Mouse (Mus musculus): Measurements from ENCODE around the gene Nyap1.
A peak's percentile ranks its signal among the peaks of the same experiment; 100 is the strongest.

The Nyap1 gene

GRCm38 (mm10) chr5:137741023-137741931 is at the start of gene Nyap1:
TSS of gene Nyap1 (minus strand) at chr5:137741607.
- DNase-seq (ENCODE audit: low read depth, low spot score): peak; percentile 61

GRCm38 (mm10) chr5:137788946-137789531 is 47.6 kb upstream of the Nyap1 start:
- no peak for DNase-seq (ENCODE audit: low read depth, low spot score)

DNA sequence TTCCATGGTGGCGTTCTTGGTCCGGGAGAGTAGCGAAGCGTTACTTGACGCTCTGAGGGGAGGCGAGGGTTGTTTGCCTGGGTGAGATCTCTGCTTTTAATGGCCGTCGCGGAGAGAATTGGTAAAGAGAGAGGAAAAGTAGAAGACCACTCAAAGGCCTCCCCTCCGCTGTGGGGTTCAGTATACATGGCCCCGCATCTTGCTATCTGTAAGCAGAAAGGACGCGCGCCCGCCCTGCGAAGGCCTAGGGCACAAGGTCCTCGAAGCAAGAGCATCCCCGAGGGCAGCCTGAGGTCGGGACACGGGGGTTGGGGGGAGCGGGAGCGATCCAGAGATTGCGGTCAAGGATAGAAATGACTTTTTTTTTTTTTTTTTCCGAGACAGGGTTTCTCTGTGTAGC is 46.8 kb upstream of the Nyap1 start:
- no peak for DNase-seq (ENCODE audit: low read depth, low spot score)

GRCm38 (mm10) chr5:137787151-137787928 is 45.9 kb upstream of the Nyap1 start, which contains the start of the genes Mepce and Zcwpw1:
TSS of gene Mepce (minus strand) at chr5:137787655.
TSS of gene Zcwpw1 (plus strand) at chr5:137787798.
- DNase-seq (ENCODE audit: low read depth, low spot score): peak; percentile 91

GRCm38 (mm10) chr5:137786109-137786942 is 44.9 kb upstream of the Nyap1 start:
- peak; percentile 99 for DNase-seq (ENCODE audit: low read depth, low spot score)

DNA sequence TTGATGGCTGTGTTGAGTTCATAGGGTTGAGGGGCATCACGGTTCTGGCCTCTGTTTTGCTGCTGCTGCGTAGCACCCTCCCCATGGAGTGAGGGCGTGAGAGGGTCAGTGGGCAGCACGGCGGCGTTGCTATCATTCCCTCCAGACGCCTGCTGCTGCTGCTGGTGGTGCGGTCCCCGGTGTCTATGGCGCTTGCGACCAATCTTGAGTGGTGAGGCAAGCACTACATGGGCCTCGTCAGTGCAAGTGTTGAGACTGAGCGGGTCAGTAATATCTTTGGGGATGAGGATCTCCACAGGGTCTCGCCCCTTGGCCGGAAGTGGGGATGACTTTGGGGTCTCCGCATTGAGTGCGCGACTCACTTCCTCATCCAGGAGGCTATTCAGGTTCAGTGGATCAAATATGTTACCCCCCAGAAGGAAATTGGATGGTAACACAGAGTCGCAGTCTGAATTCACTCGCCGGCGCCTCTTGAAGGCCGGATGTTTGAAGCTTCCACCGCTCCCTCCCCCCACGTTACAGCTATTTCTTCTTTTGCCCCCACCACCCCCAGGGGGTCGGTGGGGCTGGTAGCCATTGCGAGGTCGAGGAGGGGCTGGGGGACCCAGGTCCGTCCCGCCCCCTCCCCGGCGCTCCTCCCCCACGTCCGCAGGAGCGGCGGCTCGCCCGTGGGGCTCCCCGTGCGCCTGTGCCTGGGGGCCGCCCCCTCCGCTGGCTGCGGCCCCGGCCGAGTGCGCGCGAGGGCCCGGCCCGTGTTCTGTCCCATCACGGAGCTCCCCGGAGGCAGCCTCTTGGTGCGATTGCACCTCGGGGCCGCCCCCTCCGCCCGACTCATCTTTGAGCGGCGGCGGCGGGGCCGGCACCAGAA is 44.0 kb upstream of the Nyap1 start:
- DNase-seq (ENCODE audit: low read depth, low spot score): no peak

DNA sequence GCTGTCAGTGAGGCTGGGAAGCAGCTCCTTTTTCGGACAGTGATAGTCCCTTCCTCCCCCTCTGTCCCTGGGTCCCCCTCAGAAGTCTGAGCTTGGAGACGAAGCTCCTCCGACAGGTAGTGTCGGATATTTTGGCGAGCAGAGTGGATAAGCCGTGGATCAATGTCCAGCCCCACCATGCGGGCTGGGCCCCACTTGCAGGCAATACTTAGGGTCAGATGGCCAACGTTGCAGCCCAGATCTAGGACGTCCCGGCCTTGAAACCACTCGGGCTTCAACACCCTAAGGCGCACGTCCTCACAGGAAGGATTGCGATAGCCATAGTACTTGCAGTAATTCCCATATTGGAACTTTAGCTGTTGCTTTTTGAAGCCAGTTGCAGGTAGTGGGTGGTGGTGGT is 43.1 kb upstream of the Nyap1 start:
- DNase-seq (ENCODE audit: low read depth, low spot score): no peak

DNA sequence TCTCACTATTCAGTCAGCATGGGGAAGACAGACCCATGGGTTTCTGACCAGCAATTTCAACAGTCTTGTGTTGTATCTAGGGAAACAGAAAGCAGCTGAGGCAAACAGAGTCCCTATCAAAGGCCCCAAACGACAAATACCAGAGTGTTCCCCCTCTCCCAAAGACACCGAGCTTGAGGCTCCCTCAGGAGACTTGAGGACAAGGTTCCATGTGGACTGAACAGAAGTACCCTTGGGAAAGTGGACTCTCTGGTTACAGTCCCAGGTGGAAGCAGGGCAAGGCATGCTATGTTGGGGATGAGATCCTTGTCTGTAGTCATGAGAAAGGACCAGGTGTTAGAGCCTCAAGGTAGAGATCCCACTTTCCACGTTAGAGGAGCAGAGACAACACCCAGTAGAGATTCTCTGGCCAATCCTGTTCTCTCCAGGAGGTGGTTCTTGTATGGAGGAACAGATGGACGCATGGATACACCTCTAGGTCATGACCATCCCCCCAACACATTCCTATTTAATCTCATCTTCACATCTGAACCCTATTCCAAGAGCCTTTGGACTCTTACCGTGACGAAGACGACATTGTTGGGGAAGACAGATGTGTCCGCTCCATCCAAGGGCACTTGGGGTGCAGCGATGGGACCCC is 42.6 kb upstream of the Nyap1 start:
- no peak for DNase-seq (ENCODE audit: low read depth, low spot score)

DNA sequence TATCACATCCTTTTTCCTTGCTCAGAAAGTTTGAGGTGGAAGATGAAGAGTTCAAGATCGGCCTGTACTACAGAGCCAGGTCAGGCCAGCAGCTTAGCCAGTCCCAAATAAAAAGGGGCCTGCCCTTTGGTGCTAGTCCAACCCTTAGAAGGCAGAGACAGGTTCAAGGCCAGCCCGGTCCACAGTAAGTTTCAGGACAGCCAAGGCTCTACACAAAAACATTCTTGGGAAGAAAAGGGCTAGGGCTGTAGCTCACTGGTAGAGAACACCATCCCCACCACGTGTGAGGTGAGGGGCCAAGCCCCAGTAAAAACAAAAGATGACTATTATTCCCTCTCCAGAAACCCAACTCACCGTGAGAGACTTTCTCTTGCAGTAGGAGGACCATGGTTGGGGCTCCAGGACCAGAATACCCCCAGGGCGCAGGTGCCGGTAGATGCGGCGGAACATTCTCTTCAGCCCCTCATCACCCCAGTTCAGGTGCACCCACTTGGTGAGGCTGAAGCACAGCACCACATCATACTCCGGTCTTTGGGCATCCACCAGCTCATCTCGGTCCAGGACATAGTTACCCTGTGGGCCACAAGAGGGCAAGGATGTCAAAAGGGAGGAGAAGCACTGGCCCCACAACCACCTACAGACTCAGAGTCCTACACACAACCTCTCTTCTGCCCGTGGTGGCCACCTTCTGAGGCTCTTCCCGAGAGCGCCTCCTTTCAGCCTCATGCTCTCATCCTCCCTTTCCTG is 41.5 kb upstream of the Nyap1 start:
- DNase-seq (ENCODE audit: low read depth, low spot score): no peak

GRCm38 (mm10) chr5:137781661-137782060 is 40.3 kb upstream of the Nyap1 start:
- no peak for DNase-seq (ENCODE audit: low read depth, low spot score)

GRCm38 (mm10) chr5:137779053-137779933 is 37.9 kb upstream of the Nyap1 start:
- no peak for DNase-seq (ENCODE audit: low read depth, low spot score)

GRCm38 (mm10) chr5:137778635-137779034 is 37.2 kb upstream of the Nyap1 start, which contains the start of gene Ppp1r35:
TSS of gene Ppp1r35 (plus strand) at chr5:137778849.
- peak; percentile 95 for DNase-seq (ENCODE audit: low read depth, low spot score)

GRCm38 (mm10) chr5:137777267-137777845 is 35.9 kb upstream of the Nyap1 start:
- no peak for DNase-seq (ENCODE audit: low read depth, low spot score)

GRCm38 (mm10) chr5:137776408-137776918 is 35.1 kb upstream of the Nyap1 start:
- DNase-seq (ENCODE audit: low read depth, low spot score): peak; percentile 54

DNA sequence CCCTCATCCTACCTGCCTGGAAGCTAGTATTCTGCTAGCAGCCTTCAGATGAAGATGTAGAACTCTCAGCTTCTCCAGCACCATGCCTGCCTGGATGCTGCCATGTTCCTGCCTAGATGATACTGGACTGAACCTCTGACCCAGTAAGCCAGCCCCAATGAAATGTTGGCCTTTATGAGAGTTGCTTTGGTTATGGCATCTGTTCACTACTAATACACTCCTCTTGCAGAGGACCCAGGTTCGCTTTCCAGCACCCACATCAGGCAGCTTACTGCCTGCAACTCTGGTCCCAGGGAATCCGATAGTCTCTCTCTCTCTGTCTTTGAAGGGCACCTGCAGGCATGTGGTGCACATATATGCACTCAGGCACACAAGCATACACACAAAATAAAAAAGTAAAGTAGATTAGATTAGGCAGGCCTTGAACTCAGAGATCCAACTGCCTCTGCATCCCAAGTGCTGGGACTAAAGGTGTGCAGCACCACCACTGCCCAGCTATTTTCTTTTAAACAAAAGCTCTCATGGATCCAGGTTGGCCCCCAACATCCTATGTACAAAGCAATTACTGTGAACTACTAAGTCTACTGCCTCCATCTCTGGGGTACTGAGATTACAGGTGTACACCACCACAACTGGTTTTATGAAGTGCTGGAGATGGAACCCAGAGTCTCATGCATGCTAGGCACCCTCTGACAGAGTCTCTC is 34.3 kb upstream of the Nyap1 start:
- no peak for DNase-seq (ENCODE audit: low read depth, low spot score)

DNA sequence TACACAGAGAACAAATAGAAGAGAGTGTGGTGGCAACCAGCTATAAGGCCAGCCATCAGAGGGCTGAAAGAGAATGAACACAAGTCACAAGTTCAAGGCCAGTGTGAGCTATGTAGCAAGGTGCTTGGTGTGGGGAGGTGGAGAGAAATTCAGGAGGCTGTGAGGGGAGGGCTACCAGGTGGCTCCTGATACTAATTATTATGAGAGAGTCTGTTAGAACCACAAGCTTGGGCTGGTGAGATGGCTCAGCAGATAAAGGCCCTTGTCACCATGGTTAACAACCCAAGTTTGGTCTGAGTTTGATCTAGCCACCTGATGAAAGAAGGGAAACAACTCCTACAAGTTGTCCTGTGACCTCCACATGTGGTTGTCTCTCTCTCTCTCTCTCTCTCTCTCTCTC is 31.3 kb upstream of the Nyap1 start:
- no peak for DNase-seq (ENCODE audit: low read depth, low spot score)

- DNase-seq (ENCODE audit: low read depth, low spot score): peak; percentile 53
Observed at GRCm38 (mm10) chr5:137770709-137771108, 29.3 kb upstream of the Nyap1 start.

All from WW6 (cell line).